Mouse (Mus musculus) bone marrow macrophage, adult 2 months (primary cell): ENCODE measurements around the gene Cradd.

ENCODE experiments used
- CTCF ChIP-seq: IDR thresholded peaks from 2 replicates; pipeline ENCODE4 v1.5.1; 2012; ENCODE audit warnings: low read depth, mild to moderate bottlenecking, low read length, moderate library complexity
- POLR2A ChIP-seq: IDR thresholded peaks from 2 replicates; pipeline ENCODE4 v1.6.1; 2012; ENCODE audit warnings: mild to moderate bottlenecking, low read depth, low read length, borderline replicate concordance

GRCm38 (mm10) chr10:95342833-95343590 lies 19.1 kb upstream of the Cradd start:
- TF ChIP-seq POLR2A (no peak), CTCF (no peak)
